Comparison of ENCODE assay signal across 11 mouse cellular contexts in the genomic region with DNA sequence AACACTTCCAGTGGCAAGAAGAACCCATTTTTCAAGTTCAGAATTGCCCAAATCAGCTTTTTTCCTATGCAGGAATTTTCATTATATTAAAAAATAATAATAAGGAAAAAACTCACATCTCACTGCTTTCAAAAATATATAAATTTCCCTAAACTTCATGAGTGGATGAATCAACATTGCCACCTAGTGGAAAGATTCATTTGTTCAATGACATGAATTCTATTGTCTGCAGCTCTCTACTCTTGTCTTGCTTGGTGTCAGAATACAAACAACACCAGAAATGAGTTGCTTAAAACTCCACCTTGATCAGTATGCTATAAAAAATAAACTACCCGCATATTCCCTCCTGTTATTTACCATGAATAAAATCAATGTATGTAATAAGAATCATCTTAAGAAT.
DNase-seq lines count a peak whose midpoint lies in the region; ATAC-seq and TF ChIP-seq lines count a peak whose summit lies in the region.
"Had no signal": no experiment of that assay in that cellular context is flagged by ENCODE, and none has a peak within 500 bp of the region (broad histone marks: within the 10 kb centered on the region; RNA-seq: fewer than 3 reads in every experiment).

No protein-coding gene starts in this region.

- TF ChIP-seq CTCF in kidney, postnatal 0 days (IDR thresholded peaks at IDR 0.05; ENCODE audit: low read depth) = peak; percentile 64
- TF ChIP-seq CTCF in CH12.LX (conservative IDR thresholded peaks at IDR 0.05 in 1 of 2, IDR thresholded peaks at IDR 0.05 in 1 of 2; ENCODE audit: low read depth in 2 of 2, low read length in 2 of 2) = peak; percentile 16 to 61; a peak in 2 of 4 replicates

- no peak overlapping the region for H3K4me2 ChIP-seq in kidney, postnatal 0 days (ENCODE audit: low read length)
- no peak overlapping the region for H3K4me2 ChIP-seq in CH12.LX (ENCODE audit: insufficient read depth, low read depth, poor library complexity, severe bottlenecking)
- H3K4me2 ChIP-seq: liver, embryonic 13.5 days had no signal

- no peak for ATAC-seq in kidney, postnatal 0 days (replicated peaks; ENCODE audit: low FRiP score, low read depth)
- ATAC-seq: intestine, embryonic 16.5 days had no signal

- no peaks in the 10 kb centered on the region for H3K9me3 ChIP-seq in kidney, postnatal 0 days (replicated peaks; ENCODE audit: low read length)
- H3K9me3 ChIP-seq in CH12.LX (replicated peaks; ENCODE audit: low read length) = no peaks in the 10 kb centered on the region
- H3K9me3 ChIP-seq: liver, embryonic 13.5 days had no signal

- no peaks in the 10 kb centered on the region for H3K36me3 ChIP-seq in kidney, postnatal 0 days (ENCODE audit: insufficient read depth, low read length)
- H3K36me3 ChIP-seq in CH12.LX (replicated peaks in 1 of 2; ENCODE audit: control insufficient read depth in 1 of 2, insufficient read depth in 1 of 2, low read length in 1 of 2) = no peaks in the 10 kb centered on the region
- H3K36me3 ChIP-seq: liver, embryonic 13.5 days had no signal

- in situ Hi-C loops in CH12.LX (cut with MboI; ENCODE audit: low pct_ligation_motif_present, low pct_unique_long_range_greater_than_20kb, low sequenced_read_pairs) = no loop called here

- H3K27ac ChIP-seq in kidney, postnatal 0 days = no peak overlapping the region
- no peak overlapping the region for H3K27ac ChIP-seq in CH12.LX (ENCODE audit: insufficient read depth, low read depth)
- H3K27ac ChIP-seq: liver, embryonic 13.5 days had no signal

- DNase-seq in kidney, postnatal 0 days (ENCODE audit: low spot score) = peak; percentile 45
- DNase-seq in kidney, adult 18-20 months = no peak
- DNase-seq in CH12.LX (ENCODE audit: extremely low read depth) (peak; percentile 26), R1 (ENCODE audit: low read depth, low spot score) (peak; percentile 7)
- DNase-seq in induced T-regulatory cell, adult 2 months (ENCODE audit: low read depth) = peak; percentile 16
- DNase-seq in urinary bladder, postnatal 10 days (ENCODE audit: low spot score) = no peak
- no peak for DNase-seq in thymus, postnatal 25 days
- DNase-seq in heart, postnatal 25 days (ENCODE audit: low spot score) = no peak
- DNase-seq: cerebellum, adult 8-10 months; liver, embryonic 13.5 days had no signal

- no peaks in the 10 kb centered on the region for H3K27me3 ChIP-seq in kidney, postnatal 0 days (ENCODE audit: insufficient read depth, low read length)
- no peaks in the 10 kb centered on the region for H3K27me3 ChIP-seq in CH12.LX (replicated peaks)
- H3K27me3 ChIP-seq: liver, embryonic 13.5 days had no signal

- no peak overlapping the region for H3K4me3 ChIP-seq in kidney, postnatal 0 days (replicated peaks; ENCODE audit: low read depth, low read length)
- H3K4me3 ChIP-seq in CH12.LX (replicated peaks in 1 of 3; ENCODE audit: low read depth in 2 of 3, low read length in 2 of 3, poor library complexity in 1 of 3) = no peak overlapping the region
- H3K4me3 ChIP-seq: liver, embryonic 13.5 days had no signal

- WGBS in kidney, postnatal 0 days = 30% methylated on average over 1 of the region's 1 CpGs

- TF ChIP-seq RAD21 in CH12.LX (IDR thresholded peaks at IDR 0.05; ENCODE audit: low read depth, low read length) = peak; percentile 84

- H3K4me1 ChIP-seq in kidney, postnatal 0 days (replicated peaks; ENCODE audit: insufficient read depth, low read length) = no peaks in the 10 kb centered on the region
- no peaks in the 10 kb centered on the region for H3K4me1 ChIP-seq in CH12.LX (ENCODE audit: control insufficient read depth in 1 of 2, insufficient read depth in 2 of 2)
- H3K4me1 ChIP-seq: liver, embryonic 13.5 days had no signal

- intact Hi-C loops in heart, postnatal 25 days (cut with DNase I) = no loop called here

- TF ChIP-seq EP300 in CH12.LX (IDR thresholded peaks at IDR 0.05; ENCODE audit: low read length) = no peak

- H3K79me2 ChIP-seq in CH12.LX (replicated peaks; ENCODE audit: control insufficient read depth, extremely low read depth, insufficient read depth, poor library complexity, severe bottlenecking) = no peaks in the 10 kb centered on the region

- dilution Hi-C loops in CH12.LX (cut with MboI; ENCODE audit: extremely low pct_ligation_motif_present, extremely low pct_unique_long_range_greater_than_20kb, low sequenced_read_pairs) = no loop called here

- H3K9ac ChIP-seq in kidney, postnatal 0 days (ENCODE audit: low read depth, low read length) = no peak overlapping the region
- no peak overlapping the region for H3K9ac ChIP-seq in CH12.LX (ENCODE audit: insufficient read depth, low read depth)
- H3K9ac ChIP-seq: liver, embryonic 13.5 days had no signal

- TF ChIP-seq POLR2A in CH12.LX (IDR thresholded peaks at IDR 0.05; ENCODE audit: low read depth, low read length) = no peak

TF ChIP-seq in CH12.LX, 34 proteins besides CTCF, POLR2A, EP300 and RAD21:
- TF ChIP-seq ZKSCAN1 (IDR thresholded peaks at IDR 0.05; ENCODE audit: borderline replicate concordance, low read depth, low read length) (no peak), CHD1 (IDR thresholded peaks at IDR 0.05; ENCODE audit: low read depth, low read length) (no peak), KAT2A (IDR thresholded peaks at IDR 0.05; ENCODE audit: insufficient replicate concordance, low read length) (no peak), TCF12 (IDR thresholded peaks at IDR 0.05; ENCODE audit: low read depth, low read length) (no peak), IRF4 (IDR thresholded peaks at IDR 0.05; ENCODE audit: low read depth, low read length) (no peak), SMC3 (IDR thresholded peaks at IDR 0.05; ENCODE audit: low read depth, low read length) (peak; percentile 44), ZMIZ1 (IDR thresholded peaks at IDR 0.05; ENCODE audit: low read depth, low read length) (no peak), BHLHE40 (IDR thresholded peaks at IDR 0.05; ENCODE audit: low read depth, low read length) (no peak), NRF1 (IDR thresholded peaks at IDR 0.05; ENCODE audit: low read depth, low read length) (no peak)

Comparison
In these comparisons a context has a peak if more than half of its experiments do, and no peak if none do; other contexts are left out.
1. DNase-seq: peak in kidney, postnatal 0 days (single experiment), CH12.LX (single experiment), R1 (single experiment) and induced T-regulatory cell, adult 2 months (single experiment); none in kidney, adult 18-20 months (single experiment), urinary bladder, postnatal 10 days (single experiment), thymus, postnatal 25 days (single experiment) and heart, postnatal 25 days (single experiment).